Mouse (Mus musculus): ENCODE measurements around the gene Tmbim4.

The Tmbim4 gene

DNA sequence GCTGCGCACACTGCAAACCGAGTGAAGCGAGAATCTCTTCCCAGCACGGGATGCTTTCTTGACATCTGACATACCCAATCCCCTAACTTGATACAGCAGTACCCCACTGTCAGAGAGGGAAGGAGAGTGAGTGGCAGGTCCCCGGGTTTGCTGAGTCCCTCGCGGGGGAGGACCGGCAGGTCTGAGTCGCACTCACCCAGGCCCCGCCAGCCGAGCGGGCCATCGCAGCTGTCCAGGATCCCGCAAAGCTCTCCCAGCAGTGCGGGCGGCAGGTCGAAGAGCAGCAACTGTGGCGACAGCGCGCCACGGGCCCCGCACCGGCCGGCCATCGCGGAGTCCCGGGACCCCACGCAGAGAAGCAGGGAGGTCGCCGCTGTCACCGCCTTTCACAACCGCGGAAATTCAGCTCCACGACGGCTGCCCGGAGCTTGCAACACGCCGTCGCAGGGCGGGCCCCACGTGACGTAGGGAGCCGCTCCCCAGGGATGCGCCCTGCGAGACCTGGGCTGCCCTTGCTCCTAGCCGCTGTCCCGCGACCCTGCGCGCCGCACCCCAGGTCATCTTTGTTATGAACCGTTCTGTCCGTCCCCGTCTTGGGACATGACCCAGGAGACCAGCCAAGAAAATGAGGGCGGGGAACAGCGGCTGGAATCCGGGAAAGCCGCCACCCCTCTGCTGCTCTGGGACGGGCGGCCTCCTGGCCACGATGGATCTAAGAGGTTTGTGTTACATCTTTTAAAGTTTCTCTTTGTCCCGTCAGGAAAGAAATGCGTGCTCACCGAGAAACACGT is at the start of gene Tmbim4:
Gene Tmbim4, plus strand, starts transcription at position 460 of the 791 bp plus-strand sequence.
- peak; percentile 64 to 66 for DNase-seq

- DNase-seq: no peak
Observed at GRCm38 (mm10) chr10:120151672-120152071, 49.7 kb upstream of the Tmbim4 start.

GRCm38 (mm10) chr10:120153911-120154310 is 47.5 kb upstream of the Tmbim4 start:
- no peak for DNase-seq

- DNase-seq: no peak
Observed at GRCm38 (mm10) chr10:120160533-120160932, 40.9 kb upstream of the Tmbim4 start.

DNA sequence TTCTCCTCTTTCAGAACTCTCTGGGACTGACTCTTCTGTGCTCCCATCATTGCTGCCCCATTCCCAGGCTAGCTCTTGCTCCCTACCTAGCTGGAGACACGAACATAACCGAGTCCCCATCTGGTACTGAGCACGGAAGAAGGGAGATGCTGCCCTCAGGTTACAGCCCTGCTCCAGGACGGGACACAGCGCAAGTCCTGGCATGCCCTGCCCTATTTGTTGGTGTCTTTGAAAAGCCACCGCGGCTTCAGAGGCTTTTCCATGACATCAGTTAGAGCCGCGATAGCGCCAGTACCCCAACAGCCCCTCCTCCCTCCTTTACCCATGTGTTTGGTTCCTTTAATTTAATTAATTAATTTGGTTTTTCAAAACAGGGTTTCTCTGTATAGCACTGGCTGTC is 38.5 kb upstream of the Tmbim4 start:
- no peak for DNase-seq

GRCm38 (mm10) chr10:120163490-120163889 is 37.9 kb upstream of the Tmbim4 start:
- DNase-seq: no peak

DNA sequence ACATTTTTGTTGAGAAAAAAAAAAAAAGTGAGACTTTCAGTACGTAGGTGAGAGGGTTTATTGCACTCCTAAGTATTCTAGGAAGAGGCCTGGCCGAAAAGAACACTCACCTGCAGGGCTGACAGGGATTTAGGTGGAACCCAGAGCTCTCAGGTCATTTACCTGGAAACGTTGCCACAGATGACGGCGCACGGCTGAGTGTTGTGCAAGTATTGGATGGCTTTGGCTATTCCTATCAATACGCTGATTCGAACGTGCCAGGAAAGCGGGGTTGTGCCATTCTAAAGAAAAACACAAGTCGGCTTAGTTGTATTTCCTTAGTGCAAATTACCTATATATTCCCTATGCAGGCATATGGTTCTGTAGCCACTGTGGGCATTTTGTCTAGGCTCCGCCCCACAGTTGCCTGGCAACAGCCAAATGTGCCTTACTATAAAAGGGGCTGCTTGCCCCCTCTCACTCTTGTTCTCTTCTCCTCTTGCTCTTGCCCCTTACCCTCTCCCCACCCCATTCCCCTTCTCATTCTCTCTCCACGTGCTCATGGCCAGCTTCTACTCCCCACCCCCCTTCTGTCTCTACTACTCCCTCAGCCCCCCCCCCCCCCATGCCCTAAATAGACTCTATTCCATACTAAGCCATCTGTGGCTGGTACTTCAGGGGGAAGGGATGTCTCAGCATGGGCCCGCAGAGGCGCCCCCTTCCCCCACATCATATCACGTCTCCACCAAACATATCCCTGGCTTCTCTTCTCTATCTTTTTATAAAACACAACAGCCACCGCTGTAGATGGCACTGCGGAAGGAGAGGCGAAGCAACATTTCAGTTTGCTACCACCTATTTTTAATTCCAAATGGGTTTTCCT is 36.2 kb upstream of the Tmbim4 start:
- DNase-seq: no peak

DNA sequence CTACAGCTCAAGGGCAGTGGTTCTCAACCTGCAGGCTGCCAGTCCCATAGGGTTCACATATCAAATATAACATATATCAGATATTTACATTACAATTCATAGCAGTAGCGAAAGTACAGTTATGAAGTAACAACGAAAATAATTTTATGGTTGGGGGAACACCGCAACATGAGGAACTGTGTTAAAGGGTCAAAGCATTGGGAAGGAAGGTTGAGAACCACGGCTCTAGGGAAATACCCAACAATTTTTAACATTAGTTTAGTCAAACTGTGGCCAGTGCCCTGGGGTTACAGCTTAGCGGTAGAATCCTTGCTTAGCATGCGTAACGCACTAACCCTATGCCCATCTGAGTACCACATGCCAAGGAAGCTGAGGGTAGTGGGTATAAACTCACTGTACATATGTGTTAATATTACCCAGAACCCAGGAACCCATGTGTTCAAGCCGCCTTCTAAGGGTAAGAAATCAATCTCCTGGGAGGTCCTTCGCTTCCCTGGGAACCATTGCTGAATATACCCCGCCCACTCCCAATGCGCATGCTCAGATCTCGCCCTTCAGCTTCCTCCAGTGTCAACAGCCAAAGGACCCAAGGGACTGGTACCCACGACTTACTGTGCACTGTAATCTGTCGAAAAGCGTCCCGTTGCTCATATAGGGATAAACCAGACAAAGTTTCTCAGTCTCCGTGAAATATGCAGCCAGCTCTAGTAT is 35.4 kb upstream of the Tmbim4 start:
- DNase-seq: no peak

DNA sequence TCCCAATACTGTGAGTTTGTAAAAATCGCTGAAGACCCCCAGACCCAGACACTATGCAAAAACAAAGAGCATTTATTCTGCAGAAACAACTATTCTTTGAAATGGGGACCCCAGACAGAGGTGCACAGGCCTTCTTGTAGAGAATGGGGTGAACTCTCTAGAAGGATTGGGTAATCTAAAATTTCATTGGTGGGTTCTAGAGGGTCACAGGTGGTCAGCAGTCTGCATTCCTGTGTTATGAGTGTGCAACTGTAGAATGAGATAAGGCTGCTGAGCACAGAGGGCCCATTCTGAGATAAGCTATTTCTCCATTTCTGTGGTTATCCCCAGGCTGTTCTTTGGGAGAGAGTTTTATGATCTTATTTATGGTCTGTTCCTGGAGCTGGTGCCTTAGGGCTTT is 33.3 kb upstream of the Tmbim4 start:
- no peak for DNase-seq

- DNase-seq: no peak
Observed at GRCm38 (mm10) chr10:120169064-120169463, 32.3 kb upstream of the Tmbim4 start.

DNA sequence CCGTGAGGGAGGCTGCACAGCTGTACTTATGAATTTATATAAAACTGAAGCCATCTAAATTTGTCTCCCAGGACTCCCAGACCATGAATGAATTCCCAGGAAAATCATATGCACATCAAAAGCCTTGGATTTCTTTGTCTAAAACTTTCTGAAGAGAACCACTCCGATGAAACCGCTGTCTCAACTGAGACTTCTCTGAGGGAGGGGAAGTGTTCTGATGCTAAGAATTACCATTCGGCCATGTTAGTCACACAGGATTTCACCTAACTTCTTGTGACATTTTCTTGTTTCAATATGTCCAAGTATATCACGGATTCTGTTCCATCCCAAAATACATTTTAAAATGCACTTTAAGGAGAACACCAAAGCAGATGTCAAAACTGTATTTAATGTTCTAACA is 31.5 kb upstream of the Tmbim4 start:
- no peak for DNase-seq

DNA sequence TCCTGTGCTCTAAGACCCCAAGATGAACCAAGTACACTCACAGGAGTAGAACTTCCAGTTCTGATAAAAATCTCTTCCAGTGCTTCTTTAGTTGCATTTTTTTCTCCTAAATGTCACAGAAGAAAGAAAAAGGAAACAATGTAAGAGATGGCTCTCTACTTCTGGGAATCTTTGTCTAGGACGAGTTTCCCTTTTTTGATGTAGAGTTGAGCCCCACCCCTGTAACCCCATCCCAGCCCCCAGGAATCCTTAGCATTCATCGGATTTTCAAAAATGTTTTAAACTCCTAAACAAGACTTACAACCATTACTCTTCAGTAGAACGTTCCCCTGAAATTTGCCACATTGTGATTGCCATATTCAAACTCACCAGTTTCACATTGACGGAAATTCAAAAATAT is 31.1 kb upstream of the Tmbim4 start:
- no peak for DNase-seq

DNA sequence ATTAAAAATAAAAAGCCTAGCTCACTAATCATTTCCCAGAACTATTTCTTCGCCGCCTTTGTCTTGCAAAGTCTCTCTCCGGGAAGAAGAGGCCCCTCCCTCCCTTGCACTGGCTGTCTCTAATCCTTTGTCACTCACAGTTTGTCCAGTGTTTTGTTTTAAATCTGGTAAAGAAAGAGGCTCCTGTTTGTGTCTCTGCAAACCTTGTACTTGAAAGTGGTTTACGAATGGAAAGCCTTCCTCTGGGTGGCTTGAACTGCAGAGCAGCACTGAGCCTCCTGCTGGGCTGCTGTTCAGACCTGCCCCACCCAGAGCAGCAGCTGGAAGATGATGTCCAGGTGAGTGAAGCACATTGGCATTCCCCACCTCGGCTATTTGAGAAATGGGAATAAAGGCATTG is 30.1 kb upstream of the Tmbim4 start:
- no peak for DNase-seq

- DNase-seq: no peak
Observed at GRCm38 (mm10) chr10:120174192-120174705, 27.1 kb upstream of the Tmbim4 start.

DNA sequence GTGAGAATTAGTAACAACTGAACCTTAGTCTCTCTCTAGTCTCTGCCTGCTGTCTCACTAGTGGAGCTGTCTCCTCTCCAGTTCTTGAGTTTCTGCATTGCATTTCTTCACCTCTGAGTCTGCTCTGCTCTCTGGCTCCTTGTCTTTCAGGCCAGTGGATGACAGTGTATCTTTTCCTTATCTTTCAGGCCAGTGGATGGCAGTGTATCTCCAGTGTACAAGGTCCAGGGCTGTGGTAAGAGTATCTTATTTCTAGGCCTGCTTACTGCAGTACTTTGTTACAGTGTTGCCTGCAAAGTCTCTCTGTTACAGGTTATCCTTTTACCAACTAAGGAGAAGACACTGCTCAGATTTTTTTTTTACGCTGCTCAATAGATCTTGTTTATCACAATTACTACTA is 18.5 kb upstream of the Tmbim4 start:
- DNase-seq: peak; percentile 40 to 43

DNA sequence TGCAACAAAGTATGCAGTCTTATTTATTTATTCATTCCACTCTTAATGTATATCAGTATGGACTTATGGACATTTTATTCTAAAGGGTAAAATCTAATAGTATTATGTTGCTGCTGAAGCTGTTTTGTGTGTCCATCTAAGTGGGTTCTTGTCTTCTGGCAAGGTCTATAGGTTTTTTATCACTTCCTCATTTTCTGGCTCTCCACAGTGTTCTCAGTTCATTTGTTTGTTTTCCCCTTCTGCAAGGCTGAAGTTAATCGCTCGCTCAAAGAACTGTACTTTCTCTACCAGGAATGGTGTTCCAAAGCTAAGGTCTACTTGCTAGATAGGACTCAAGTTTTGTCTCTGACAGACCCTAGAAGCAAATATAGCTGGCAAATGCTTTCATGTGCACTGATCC is 18.0 kb upstream of the Tmbim4 start:
- no peak for DNase-seq

DNA sequence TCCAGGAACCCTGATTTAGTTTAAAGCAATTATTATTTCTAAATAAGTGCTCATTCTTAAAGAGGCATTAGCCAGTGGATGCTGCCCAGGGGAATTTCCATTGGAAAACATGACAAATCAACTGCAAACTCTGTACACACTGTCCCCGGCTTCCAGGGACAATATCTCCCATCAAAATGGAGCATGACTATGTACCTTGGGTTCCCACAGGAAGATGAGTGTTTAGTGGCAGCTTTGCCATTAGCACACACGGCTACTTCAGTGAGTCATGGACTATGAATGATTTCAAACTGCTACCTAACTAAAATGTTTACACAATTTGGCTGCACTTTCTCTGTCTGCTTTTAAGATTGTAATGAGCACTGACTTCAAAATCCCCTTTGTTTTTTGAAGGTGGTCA is 12.9 kb upstream of the Tmbim4 start:
- DNase-seq: no peak

DNA sequence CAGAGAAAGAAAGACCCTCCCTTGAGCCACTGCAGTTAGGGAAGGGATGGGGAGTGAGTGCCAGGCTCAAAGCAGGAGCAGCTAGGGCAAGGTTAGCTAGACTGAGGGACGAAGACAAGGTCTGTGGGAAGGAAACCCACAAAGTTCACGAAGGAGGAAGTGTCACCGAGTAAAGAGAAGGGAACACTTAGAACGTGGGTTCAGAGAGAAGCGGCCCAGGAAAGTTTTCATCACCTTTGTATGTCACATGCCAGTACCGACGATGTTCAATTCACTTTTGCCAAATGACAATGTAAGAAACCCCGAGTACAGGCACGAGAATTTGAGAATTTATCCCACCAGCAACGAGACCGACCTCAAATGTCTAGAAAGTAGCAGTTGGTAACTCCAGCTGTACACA is 12.1 kb upstream of the Tmbim4 start:
- no peak for DNase-seq

- no peak for DNase-seq
Observed at GRCm38 (mm10) chr10:120189782-120190181, 11.6 kb upstream of the Tmbim4 start.

DNA sequence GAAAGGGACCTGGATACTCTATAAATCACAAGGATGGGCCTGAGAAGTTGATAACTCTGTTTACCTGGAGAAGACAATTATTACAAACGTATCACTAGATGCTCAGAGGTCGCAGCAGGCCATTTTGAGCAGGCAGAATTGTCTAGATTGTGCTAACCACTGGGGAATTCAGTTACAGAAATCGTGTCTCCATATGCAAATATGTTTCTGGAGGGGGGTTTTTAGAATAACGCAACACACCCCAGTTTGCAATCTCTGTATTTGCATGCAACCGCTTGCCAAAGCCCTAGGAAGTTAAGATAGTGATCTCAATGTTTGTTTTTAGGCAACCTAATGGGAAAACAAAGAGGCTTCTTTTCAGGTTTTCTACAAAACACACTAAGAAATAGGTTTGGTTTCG is 10.2 kb upstream of the Tmbim4 start:
- DNase-seq: no peak

DNA sequence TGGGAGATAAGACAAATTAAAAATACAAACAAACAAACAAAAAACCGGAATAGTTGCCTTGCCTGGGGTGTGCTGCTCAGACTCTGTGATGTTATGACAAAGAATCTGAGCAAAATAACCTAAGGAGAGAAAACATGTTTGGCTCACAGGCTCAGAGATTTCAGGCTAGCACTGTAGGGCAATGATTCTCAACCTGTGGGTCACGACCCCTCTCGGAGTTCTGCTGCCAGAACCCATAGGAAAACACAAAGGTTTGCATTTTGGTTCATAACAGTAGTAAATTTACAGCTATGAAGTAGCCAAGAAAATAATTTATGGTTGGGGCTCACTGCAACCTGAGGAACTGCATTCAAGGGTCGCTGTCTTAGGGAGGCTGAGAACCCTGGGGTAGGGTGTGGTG is 9.1 kb upstream of the Tmbim4 start:
- DNase-seq: no peak

- DNase-seq: no peak
Observed at GRCm38 (mm10) chr10:120193255-120193654, 8.1 kb upstream of the Tmbim4 start.

All from kidney, adult 8-10 months (tissue).